Mouse (Mus musculus) MEL (cell line): ENCODE measurements around the gene Pkd1.

Experiments used
- CTCF ChIP-seq, 3 experiments: IDR thresholded peaks in 2 of 3; conservative IDR thresholded peaks in 1 of 3; 2 replicates each; pipeline ENCODE4 v1.5.1; 2011 to 2012; ENCODE audit warnings: low read length in 3 of 3, low read depth in 2 of 3, mild to moderate bottlenecking in 2 of 3, improper control_type of control experiment in 1 of 3, inconsistent platforms in 1 of 3, mixed read lengths in 1 of 3, moderate library complexity in 1 of 3; ENCODE audit not compliant: control insufficient read depth in 1 of 3, insufficient read depth in 1 of 3, poor library complexity in 1 of 3, severe bottlenecking in 1 of 3
- ELF1 ChIP-seq: IDR thresholded peaks from 2 replicates; pipeline ENCODE4 v1.6.1; 2014; ENCODE audit warnings: low read depth, mild to moderate bottlenecking, inconsistent platforms, low read length, improper control_type of control experiment, moderate library complexity
- EP300 ChIP-seq, 2 experiments: IDR thresholded peaks; 2 replicates each; pipeline ENCODE4 v1.6.1; 2011; ENCODE audit warnings: improper control_type of control experiment in 2 of 2, low read length in 2 of 2, low read depth in 1 of 2, mild to moderate bottlenecking in 1 of 2
- ETS1 ChIP-seq: IDR thresholded peaks from 2 replicates; pipeline ENCODE4 v1.6.1; 2012; ENCODE audit warnings: low read depth, mild to moderate bottlenecking, inconsistent platforms, low read length, improper control_type of control experiment, moderate library complexity
- GABPA ChIP-seq: IDR thresholded peaks from 2 replicates; pipeline ENCODE4 v1.6.1; 2012; ENCODE audit warnings: low read depth, mild to moderate bottlenecking, inconsistent platforms, low read length, improper control_type of control experiment, moderate library complexity
- GATA1 ChIP-seq: IDR thresholded peaks from 2 replicates; pipeline ENCODE4 v1.6.1; 2011; ENCODE audit warnings: low read depth, low read length, improper control_type of control experiment
- HCFC1 ChIP-seq: IDR thresholded peaks from 2 replicates; pipeline ENCODE4 v1.6.1; 2012; ENCODE audit warnings: low read depth, mild to moderate bottlenecking, inconsistent platforms, low read length, improper control_type of control experiment, moderate library complexity
- MAFK ChIP-seq: IDR thresholded peaks from 2 replicates; pipeline ENCODE4 v1.6.1; 2011; ENCODE audit warnings: low read depth, mild to moderate bottlenecking, low read length, improper control_type of control experiment, borderline replicate concordance
- MAZ ChIP-seq: IDR thresholded peaks from 2 replicates; pipeline ENCODE4 v1.6.1; 2012; ENCODE audit warnings: low read depth, mild to moderate bottlenecking, inconsistent platforms, low read length, improper control_type of control experiment
- POLR2A ChIP-seq, 2 experiments: IDR thresholded peaks; 2 replicates each; pipeline ENCODE4 v1.6.1; 2011 to 2012; ENCODE audit warnings: low read length in 2 of 2, mild to moderate bottlenecking in 2 of 2, control low read depth in 1 of 2, improper control_type of control experiment in 1 of 2, low read depth in 1 of 2, moderate library complexity in 1 of 2; ENCODE audit not compliant: control insufficient read depth in 1 of 2, insufficient read depth in 1 of 2, poor library complexity in 1 of 2
- POLR2AphosphoS5 ChIP-seq: IDR thresholded peaks from 2 replicates; pipeline ENCODE4 v1.6.1; 2012; ENCODE audit warnings: low read depth, borderline replicate concordance, mild to moderate bottlenecking, inconsistent platforms, low read length, moderate library complexity, mixed read lengths

DNA sequence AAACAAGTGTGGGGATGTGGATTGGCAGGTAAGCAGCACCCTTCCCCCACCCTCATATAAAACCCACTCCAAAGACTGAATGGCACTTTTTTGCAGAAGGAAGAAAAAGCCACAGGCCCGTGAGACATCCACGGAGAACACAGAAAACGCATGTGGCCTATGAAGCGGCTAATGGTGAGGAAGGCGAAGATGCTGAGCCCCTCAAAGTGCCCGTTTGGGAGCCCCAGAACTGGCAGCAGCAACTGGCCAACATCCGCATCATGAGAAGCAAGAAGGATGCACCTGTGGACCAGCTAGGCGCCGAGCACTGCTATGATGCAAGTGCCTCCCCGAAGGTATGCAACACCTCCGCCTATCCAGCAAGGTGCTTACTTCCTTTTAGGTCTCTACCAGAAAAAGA is 84.2 kb downstream of the Pkd1 start:
- no peak for TF ChIP-seq CTCF (IDR thresholded peaks at IDR 0.05 in 2 of 3, conservative IDR thresholded peaks at IDR 0.05 in 1 of 3; ENCODE audit: control insufficient read depth in 1 of 3, insufficient read depth in 1 of 3, low read depth in 2 of 3, low read length in 3 of 3, poor library complexity in 1 of 3, severe bottlenecking in 1 of 3)
- TF ChIP-seq EP300 (IDR thresholded peaks at IDR 0.05; ENCODE audit: low read depth in 1 of 2, low read length in 2 of 2): no peak
- TF ChIP-seq MAFK: no peak
- no peak for TF ChIP-seq ETS1
- TF ChIP-seq GATA1: no peak
- no peak for TF ChIP-seq MAZ
- no peak for TF ChIP-seq GABPA
- no peak for TF ChIP-seq POLR2A (IDR thresholded peaks at IDR 0.05; ENCODE audit: control insufficient read depth in 1 of 2, insufficient read depth in 1 of 2, low read depth in 1 of 2, low read length in 2 of 2, poor library complexity in 1 of 2)
- no peak for TF ChIP-seq POLR2AphosphoS5
- TF ChIP-seq HCFC1: no peak
- no peak for TF ChIP-seq ELF1
